Mouse (Mus musculus) left cerebral cortex, adult 11 months (tissue): Measurements from ENCODE around the gene Unc5c.

Experiments used
- DNase-seq: peaks from one replicate; pipeline ENCODE4 v3.0.0; 2022; ENCODE audit warnings: low spot score

Unc5c gene

GRCm38 (mm10) chr3:141509772-141510171 lies 44.8 kb downstream of the Unc5c start:
- no peak for DNase-seq

- DNase-seq = no peak
Observed at GRCm38 (mm10) chr3:141511253-141512038, 46.4 kb downstream of the Unc5c start.

- no peak for DNase-seq
Observed at GRCm38 (mm10) chr3:141528751-141529150, 63.7 kb downstream of the Unc5c start.

GRCm38 (mm10) chr3:141529599-141529998 lies 64.6 kb downstream of the Unc5c start:
- DNase-seq = no peak

GRCm38 (mm10) chr3:141533861-141534260 lies 68.8 kb downstream of the Unc5c start:
- DNase-seq = no peak

GRCm38 (mm10) chr3:141536857-141537256 lies 71.8 kb downstream of the Unc5c start:
- no peak for DNase-seq

- no peak for DNase-seq
Observed at GRCm38 (mm10) chr3:141538120-141538519, 73.1 kb downstream of the Unc5c start.

GRCm38 (mm10) chr3:141540749-141541148 lies 75.7 kb downstream of the Unc5c start:
- DNase-seq = no peak

- no peak for DNase-seq
Observed at GRCm38 (mm10) chr3:141547341-141547814, 82.4 kb downstream of the Unc5c start.

- no peak for DNase-seq
Observed at GRCm38 (mm10) chr3:141549661-141550060, 84.6 kb downstream of the Unc5c start.

- no peak for DNase-seq
Observed at GRCm38 (mm10) chr3:141552960-141553359, 87.9 kb downstream of the Unc5c start.

- no peak for DNase-seq
Observed at GRCm38 (mm10) chr3:141557072-141557471, 92.1 kb downstream of the Unc5c start.

GRCm38 (mm10) chr3:141575076-141575688 lies 110.2 kb downstream of the Unc5c start:
- DNase-seq = no peak

- DNase-seq = no peak
Observed at GRCm38 (mm10) chr3:141577382-141577781, 112.4 kb downstream of the Unc5c start.

- DNase-seq = no peak
Observed at GRCm38 (mm10) chr3:141581190-141581891, 116.3 kb downstream of the Unc5c start.

GRCm38 (mm10) chr3:141581892-141582214 lies 116.8 kb downstream of the Unc5c start:
- no peak for DNase-seq

GRCm38 (mm10) chr3:141583180-141583579 lies 118.2 kb downstream of the Unc5c start:
- DNase-seq = no peak

- no peak for DNase-seq
Observed at GRCm38 (mm10) chr3:141589392-141590012, 124.5 kb downstream of the Unc5c start.

GRCm38 (mm10) chr3:141593249-141593648 lies 128.2 kb downstream of the Unc5c start:
- DNase-seq = no peak

GRCm38 (mm10) chr3:141594120-141594519 lies 129.1 kb downstream of the Unc5c start:
- DNase-seq = no peak

GRCm38 (mm10) chr3:141595073-141595472 lies 130.1 kb downstream of the Unc5c start:
- no peak for DNase-seq

GRCm38 (mm10) chr3:141596461-141596860 lies 131.4 kb downstream of the Unc5c start:
- no peak for DNase-seq

- DNase-seq = no peak
Observed at GRCm38 (mm10) chr3:141596881-141597280, 131.9 kb downstream of the Unc5c start.
